Mouse (Mus musculus) heart, adult 18-20 months (tissue): Measurements from ENCODE around the gene Myo3b. TPM values are rescaled to one million over a fixed set of nuclear protein-coding genes. Genes with fewer than 3 reads are reported as not detected.

ENCODE experiments used
- DNase-seq, 2 experiments: peaks; one replicate each; pipeline ENCODE4 v3.0.0; 2021 to 2022; ENCODE audit warnings: mixed read lengths in 1 of 2
- total RNA-seq, 2 experiments: library from RNA; stranded (reverse); gene quantifications; 2 replicates each; pipeline ENCODE4 v1.2.3; 2021

The Myo3b gene
- total RNA-seq, 2 experiments from 2014 or later, result 0.07 TPM; not detected in 1

DNA sequence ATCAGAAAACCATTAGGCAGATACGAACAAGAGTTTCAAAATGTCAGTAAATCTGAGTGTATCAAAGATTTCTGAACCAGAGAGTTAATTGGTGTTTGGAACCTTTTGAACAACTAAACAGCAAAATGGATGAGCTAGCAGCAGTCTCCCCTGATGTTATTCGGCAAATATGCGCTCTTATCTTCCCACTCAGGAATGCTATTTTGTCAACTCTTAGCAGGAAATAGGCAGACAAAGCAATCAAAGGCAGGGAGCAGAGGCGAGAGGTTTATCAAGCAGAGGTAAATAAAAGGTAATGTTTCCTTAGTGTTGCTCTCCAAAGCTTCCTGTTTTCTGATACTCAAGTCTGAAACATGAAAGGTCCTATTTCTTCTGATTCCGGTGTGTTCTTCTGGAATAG lies 252.1 kb downstream of the Myo3b start:
- no peak for DNase-seq

DNA sequence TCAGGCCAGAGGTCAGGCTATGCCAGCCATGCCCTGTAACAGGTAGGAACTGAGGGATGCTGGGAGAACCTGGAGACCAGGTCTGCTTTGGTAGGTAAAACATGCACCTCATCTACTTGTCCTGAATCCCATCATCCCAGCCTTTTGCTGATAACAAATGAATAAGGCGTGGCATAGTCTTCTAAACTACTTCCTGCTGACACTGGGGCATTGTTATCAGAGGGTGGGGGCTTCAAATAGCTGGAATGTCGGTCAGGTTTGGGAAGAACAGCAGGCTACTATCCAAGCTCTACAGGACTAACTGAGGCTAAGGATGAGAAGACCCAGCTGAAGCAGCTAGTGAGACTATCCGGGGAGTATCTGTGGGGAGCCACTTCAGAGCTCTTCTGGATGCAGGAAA lies 253.8 kb downstream of the Myo3b start:
- no peak for DNase-seq

DNA sequence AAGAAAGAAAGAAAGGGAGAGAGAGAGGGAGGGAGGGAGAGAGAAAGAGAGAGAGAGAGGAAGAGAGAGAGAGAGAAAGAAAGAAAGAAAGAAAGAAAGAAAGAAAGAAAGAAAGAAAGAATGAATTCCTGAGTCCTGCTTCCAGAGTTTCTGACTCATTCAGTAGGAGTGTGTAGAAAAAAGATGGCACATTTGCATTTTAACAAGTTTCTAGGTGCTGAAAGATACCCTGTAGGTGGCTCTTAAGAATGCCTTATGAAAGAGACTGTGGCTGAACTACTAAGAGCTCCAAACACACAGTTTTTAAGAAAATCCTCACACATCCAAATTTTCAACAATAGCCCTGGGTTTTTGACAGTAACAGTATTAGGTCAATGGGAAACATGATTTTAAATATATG lies 264.0 kb downstream of the Myo3b start:
- no peak for DNase-seq

DNA sequence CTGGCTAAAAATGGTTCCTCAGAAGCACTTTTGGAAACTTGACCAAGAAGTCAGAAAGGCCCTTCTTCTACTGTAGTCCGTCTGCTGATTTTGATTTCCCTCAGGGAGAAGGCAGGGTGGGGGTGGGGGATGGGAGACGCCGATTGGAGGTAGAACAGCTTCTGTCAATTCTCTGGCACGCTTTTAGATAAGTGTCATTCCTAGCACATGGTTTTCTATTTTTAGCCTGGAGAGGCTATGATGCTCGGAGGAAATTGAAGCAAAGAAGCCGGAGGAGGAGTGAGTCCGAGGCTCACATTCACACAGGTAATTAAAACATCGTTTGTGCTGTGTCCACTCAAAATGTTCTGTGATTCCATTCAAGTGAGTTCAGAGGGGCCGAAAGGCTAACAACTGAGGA lies 276.2 kb downstream of the Myo3b start:
- DNase-seq, result no peak

DNA sequence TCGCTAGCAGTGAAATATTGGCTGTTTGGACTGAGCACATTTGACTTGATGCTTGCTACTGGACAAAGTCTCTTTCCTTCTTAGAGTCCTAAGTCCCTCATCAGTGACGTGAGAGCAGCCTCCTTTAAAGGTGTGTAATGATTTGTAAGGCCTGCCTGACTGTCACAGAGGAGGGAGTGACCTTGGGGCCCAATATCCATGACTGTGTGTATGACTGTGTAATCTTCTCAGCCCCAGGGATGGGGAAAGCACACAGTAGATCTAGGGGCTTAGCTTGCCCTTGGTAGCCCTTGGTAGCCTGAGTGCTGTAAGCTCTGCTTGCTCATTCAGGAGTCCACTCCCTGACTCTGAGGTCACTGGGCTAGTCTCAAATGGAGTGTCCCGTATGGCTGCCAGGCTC lies 276.8 kb downstream of the Myo3b start:
- no peak for DNase-seq

DNA sequence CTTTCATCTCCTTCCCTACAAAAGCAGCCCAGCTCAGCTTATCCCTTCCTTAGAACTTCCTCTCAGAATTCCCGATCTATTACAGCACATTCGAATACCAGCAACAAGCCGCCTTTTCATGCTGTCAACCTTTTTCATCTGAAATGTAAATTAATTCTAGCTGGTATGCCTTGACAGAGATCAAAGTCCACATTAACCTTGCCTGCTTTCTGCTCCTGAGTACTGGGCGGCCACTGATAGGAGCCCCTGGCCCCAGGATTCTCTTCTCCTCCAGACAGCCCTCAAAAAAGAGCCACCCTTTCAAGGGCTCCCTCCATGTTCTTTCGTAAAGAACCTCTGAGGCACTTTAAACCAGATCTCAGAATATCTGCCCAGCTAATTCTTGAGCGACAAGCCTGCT lies 278.9 kb downstream of the Myo3b start:
- no peak for DNase-seq

DNA sequence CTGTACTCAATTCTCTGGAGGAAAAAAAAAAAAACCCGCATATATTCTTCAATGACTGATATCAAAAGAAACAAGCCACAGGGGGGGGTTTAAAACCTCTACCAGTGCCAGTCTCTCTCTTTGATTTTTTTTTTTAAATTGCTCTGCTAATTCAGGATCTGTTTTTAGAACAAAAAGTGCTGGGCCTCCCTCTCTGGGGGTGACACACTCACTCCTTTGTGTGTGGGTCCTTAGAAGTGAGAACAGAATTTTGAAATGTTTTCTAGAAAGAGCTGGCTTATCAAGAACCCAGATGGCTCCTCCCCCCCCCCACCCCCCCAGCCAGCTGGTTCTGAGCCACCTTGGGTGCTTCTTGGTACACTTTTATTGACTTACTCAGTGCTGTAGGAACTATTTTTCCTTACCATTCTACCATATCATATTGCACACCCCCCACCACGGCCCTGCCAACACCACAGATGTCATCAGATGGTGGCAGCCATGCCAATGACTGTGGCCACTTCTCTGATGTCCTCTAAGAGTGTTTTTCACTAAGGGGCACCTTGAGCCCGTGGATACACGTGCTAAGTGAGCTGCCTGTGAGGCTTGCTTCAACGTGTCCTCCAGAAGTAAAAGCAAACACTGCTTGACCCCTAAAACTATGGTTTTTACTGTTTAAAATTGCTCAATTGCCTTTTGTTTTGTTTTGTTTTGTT lies 280.1 kb downstream of the Myo3b start:
- DNase-seq, result no peak

DNA sequence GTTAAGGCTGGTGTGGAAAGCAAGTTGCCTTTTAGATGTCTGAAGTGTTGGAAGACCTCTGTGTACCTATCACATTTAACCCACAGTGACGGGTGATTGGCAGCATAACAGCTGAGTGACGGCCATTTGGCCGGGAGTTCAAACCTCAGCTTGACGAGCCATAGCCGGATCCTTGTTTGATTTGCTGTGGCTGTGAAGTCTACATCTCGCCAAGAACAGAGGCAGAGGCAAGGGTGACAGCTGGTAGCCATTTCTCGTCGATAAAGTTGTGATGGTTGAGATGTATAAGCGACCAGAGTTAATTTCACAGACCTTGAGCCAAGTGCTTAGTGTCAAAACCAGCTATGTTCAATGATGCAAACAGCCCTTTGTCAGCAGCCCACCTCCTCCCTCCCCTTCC lies 283.8 kb downstream of the Myo3b start:
- DNase-seq, result no peak

DNA sequence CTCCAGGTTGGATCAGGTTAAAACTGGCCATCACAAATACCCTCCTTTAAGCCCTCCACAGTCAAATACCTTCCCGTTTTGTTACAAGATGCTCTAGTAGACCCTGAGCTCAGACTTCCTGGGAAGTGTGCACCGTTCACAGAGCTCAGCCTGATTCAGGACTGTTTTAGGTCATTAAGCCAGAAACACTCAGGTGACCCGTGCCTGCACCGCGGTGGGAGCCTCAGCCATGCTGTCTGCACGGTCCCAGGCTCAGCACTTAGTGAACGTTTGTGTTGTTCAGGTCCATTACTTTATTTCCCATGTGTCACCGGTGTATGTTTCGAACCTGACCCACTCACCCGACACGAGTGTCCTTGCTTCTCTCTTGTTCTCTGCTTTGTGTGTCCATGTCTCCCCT lies 288.7 kb downstream of the Myo3b start:
- DNase-seq, result no peak

DNA sequence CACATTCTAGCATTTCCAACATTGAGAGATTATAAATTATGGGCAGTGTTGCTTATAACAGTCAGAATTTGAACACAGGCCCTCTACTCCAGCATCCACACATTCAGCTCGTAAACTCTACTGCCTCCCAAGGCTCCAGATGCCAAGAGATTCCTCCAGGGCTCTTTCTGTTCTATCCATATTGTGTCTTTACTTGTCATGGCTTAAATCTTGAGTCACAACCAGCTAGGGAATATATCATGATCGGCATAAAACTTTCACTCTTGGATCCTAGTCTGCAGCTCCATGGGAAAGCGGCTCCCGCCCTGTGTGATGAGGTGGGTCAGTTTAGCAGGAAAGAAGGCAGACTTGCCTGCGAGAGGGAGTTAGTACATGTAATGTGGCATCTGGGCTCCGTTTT lies 294.0 kb downstream of the Myo3b start:
- no peak for DNase-seq

DNA sequence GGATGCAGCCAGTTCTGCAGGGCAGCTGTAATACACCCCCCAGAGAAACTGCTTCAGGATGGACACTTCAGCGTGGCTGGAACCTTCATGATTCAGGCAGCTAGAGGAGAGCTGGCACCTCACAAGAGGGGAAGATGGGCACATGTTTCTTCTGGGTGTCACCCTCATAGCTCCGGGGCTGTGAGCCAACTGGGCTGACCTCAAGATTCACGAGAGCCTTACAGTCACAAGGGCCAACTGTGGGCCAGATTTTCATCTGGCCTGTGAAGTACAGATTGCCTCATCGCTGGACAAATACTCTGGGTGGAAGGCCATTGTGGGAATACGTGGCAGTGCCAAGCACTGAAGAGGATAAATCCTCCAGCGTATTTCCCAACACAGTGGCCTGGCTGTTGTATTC lies 294.6 kb downstream of the Myo3b start:
- DNase-seq, result peak; percentile 15 to 36

DNA sequence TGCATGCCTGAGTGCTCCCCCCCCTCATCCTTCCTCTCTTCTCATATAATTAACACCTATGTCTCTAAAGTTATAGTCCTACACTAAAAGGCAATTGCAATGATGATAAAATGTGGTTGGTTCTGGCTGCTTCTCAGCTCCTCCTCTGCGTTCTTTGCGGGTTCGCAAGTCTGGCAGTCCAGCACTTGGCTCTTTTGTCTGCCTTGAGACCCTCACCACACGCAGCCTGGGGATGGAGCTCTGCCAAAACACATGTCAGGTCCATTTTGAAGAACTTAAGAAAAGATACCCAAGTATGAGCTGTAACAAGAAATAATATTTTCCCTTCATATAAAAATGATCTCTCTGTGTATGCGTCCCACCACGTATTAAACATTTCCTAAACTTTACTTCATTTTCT lies 297.6 kb downstream of the Myo3b start:
- DNase-seq, result no peak

DNA sequence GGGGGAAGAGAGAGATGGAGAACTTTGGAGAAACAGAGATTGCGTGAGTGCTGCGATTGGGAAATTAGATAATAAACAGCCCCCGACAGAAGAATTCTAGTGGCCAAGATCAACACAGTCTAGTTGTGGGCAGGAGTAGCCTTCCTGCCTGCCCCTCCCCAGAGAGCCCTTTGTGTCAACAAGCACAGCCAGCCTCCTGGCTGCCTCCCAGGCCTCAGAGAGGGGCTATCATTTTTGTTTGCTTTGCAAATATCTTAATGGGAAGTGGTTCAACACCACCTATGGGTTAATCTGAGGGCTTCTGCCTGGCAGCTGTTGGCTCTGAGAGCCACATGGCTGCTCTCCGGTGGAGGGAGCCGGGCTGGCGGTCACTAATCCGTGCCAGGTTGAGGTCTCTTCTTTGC lies 298.3 kb downstream of the Myo3b start:
- peak; percentile 33 to 39 for DNase-seq

DNA sequence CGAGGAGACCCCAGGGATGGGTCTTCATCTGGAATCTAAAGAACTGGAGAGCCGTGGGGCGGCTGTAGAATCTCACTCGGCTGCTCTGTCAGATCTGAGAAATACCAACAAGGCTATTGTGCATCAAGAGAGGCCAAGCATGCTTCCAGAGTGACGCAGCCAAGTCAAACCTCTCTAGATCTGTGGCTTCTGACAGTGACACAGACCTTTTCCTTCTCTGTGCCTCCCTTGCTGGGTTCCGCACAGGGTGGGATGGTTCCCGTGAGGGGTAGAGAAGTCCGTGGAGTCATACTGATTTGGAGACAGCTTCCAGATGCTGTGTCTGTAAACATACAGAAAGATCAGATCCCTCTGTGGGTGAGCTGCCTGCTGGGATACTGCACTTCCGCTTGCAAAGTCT lies 298.9 kb downstream of the Myo3b start:
- no peak for DNase-seq

DNA sequence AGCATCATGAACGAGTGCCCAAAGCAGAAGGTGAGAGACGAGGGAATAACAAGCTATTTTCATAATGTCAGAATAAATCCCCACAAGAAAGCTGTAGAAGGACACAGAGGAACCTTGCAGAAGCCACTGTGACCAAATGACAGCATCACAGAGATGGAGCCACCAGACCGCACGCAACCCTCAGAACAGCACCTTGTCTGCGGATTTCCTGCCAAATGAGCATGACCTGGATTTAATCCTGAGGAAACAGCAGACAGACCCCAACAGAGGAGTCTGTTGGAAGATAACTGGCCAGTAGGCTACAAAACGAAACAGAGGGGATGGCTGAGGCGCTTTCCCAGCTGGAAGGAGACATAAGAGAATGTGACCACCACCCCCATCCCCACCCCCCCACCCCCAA lies 300.1 kb downstream of the Myo3b start:
- DNase-seq, result no peak

DNA sequence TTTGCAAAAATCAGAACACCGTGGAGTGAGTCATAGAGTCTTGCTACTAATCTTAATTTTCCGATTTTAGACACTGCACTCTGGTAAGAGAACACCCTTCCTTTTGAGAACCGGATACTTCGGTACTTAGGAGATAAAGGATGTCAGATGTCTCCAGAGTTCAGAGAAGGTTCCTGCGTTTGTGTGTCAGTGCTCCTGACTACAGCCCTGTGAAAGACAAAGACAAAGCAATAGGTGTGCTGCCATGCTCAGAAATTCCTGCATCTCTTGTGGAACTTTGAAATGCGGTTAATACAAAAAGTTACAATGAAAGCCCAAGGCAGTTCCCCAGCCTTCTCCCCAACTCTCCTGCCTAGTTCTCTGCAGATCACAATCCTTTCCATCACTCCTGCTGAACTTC lies 300.6 kb downstream of the Myo3b start:
- DNase-seq, result no peak

DNA sequence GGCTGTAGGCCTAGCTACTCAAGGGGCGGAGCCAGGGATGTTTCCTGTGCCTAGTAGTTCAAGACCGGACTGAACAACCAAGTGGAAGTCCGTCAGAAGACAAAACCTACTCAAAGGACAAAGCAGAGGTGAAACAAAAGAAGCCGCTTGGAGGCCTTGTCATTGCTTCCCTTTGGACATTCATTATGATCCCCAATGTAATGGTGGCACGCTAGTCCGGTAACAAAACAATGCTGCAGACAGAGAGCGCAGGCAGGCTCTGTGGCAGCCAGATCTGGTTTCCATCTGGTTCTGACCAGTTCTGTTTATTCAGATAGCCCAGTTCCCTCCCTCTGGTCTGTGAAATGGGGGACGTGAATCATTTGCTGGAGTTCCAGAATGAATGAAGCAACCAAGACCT lies 301.3 kb downstream of the Myo3b start:
- no peak for DNase-seq

DNA sequence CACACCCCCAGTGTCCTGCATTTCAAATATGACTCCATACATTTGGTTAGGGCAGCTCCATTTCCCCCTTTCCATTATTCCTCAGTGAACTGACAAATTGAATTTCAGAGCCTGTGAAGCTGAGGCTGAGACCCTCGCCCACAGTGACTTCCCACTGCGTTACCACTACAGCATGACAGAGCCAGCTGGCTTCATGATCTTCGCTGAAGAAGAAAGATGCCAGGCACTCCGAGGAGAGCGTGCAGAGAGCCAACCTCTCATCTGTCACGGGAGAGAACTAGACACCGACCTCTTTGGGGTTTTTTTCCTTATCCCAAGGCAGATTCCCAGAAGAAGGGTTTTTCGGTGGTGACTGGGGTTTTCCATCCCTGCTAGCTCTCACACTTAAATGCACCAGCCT lies 306.2 kb downstream of the Myo3b start:
- no peak for DNase-seq

DNA sequence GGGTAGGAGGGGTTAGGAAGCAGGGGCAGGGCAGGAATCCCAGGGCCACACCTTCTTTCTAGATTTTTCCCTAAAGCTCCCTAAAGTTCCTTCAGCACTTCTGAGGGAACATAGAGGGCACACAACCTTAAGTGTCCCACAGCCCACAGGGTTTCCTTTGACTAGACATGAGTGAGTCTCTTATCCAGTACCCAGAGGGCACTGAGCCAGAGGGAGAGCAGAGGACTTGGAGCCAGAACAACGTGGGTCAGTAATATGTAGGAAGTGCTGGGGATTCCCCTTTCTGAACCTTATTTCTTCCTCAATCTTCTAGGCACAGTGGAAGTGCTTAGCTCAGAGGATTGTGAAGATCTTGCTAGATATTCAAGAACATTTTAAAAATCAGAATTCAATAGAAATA lies 308.6 kb downstream of the Myo3b start:
- DNase-seq, result no peak

DNA sequence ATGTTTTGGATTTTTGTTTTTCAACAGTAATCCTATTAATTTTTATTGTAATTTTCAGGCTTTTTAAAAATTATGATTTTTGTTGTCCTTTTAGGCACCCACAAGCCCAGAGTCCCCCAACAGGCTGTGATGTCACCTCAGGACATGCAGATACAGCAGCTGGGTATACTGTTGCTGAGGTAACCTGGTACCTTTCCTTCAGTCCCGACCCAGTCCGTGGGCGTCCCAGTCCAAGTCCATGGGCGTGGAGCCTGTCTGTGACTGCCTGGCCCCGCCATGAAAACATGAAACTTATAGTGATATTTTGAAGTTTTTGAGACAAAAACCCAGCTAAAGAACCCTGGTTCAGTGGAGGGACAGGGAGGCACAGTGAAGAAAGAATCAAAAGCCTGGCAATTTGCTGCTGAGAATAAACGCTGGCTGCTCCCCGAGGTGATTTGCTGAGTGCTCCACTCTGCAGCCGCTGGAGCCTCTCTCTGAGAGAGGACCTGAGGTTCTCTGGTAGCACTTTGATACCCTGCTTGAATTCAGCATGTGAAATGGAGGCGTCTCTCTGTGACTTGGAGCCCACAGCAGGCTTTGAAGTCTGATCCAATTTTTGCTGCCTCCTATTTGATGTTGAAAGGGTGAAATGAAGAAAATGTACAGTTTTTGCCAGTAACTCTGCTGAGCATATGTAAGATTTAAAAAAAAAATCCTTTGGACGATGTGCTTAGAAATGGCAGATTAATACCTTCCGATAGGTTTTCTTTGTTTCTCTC lies 310.0 kb downstream of the Myo3b start:
- no peak for DNase-seq

DNA sequence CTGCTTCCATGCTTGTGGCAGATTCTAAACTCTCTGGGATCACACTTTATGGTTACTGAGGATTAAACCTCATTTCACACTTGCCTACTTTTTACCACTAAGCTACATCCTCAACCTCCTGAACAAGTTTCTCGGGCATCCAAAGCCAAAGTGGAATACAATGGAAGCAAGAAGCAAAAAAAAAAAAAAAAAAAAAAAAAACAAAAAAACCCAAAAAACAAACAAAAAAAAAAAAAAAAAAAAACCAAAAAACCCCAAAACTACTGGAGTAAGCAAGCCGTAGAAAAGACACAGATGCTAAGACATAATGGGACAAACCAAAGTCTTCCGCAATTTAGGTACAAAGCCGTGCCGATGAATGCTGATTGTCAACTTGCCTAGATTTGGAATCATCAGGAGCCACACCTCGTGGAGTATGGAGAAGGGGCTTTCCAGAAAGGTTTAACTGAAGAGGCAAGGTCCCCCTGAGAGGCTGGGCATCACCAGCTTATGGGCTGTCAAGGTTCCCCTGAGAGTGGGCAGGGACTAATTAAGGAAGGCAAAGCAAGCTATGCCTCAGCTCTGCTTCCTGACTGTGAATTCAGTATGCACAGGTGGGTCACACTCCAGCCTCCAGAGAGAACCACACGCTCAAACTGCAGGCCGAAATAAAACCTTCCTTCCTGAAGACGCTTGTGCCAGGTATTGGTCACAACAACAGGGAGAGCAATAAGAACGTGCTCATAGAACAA lies 313.7 kb downstream of the Myo3b start:
- no peak for DNase-seq

DNA sequence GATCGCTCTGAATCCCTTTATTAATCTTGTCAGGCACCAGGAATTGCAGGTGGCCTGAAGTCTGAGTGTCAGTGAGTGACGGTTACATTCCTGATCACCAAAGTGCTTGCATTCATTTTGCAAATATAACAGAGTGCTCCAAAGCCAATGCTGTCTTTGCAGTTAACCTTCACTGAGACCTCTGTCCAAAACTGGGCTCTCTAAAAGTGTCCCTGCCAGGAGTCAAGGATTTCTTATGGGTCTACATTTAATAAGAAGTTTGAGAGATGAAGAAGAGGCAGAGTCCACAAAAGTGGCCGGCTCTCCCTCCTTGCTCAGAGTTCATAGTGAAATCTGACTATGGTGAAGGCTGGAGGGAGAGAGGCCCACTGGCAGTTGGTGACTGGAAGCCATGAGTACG lies 315.1 kb downstream of the Myo3b start:
- no peak for DNase-seq

DNA sequence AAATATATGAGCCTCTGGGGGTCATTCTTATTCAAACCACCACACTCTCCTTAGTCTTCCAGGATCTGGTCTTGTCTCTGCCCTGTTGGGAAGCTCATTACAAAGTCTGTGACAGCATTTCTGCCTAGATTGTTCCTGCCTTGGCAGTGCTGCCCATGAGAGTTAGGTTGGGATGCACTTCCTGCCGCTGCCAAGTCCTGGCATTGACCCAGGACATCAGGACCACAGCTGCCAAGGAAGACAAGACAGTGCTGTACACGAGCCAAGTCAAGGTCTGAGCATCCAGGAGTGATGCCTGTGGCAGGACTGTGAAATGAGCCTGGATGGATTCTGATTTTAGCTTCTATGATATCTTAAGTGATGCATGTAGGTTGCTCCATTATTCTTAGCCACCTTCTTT lies 316.1 kb downstream of the Myo3b start:
- no peak for DNase-seq

DNA sequence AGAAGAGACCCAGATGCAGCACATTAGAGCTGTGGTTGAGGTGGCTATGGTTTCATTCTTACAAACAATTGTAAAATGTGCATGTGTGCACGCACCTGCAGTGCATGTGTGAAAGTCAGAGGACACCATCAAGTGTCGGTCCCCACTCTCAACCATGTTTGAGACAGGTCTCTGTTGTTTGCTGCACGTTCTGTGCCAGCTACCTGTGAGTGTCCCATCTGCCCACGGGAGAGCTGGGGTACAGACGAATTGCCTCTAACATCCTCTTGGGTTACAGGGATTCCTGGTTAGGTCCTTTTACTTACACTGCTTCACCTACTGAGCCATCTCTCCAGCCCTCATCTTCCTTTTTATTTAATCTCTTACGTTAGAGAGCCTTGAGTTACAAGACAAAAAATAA lies 330.5 kb downstream of the Myo3b start:
- no peak for DNase-seq
